Mouse (Mus musculus) heart, embryonic 14.5 days (tissue): ENCODE measurements around the gene Foxp3. TPM values are rescaled to one million over a fixed set of nuclear protein-coding genes. Genes with fewer than 3 reads are reported as not detected.

Source experiments
- ATAC-seq: fragments of 200-750 bp; cut with Nextera tagmentation; 2 replicates; pipeline ENCODE4 v1.8.0; 2017; ENCODE audit warnings: low read depth, moderate TSS enrichment; ENCODE audit not compliant: insufficient number of reproducible peaks, insufficient read depth, low FRiP score
- H3K27ac ChIP-seq, 2 experiments: fragments of 200-500 bp in 1 of 2; fragments of 300-500 bp in 1 of 2; sonication (generic) in 1 of 2; replicated peaks in 1 of 2; 2 replicates each; pipeline ENCODE4 v1.5.1; 2012 to 2014; ENCODE audit warnings: low read depth in 2 of 2, low read length in 2 of 2, control low read depth in 1 of 2, mild to moderate bottlenecking in 1 of 2, mixed read lengths in 1 of 2; ENCODE audit not compliant: control insufficient read depth in 1 of 2, insufficient read depth in 1 of 2
- H3K27me3 ChIP-seq: fragments of 300-500 bp; sonication (generic); 2 replicates; pipeline ENCODE4 v1.6.1; 2014; ENCODE audit warnings: mild to moderate bottlenecking, low read length, control low read depth; ENCODE audit not compliant: control insufficient read depth, insufficient read depth
- H3K36me3 ChIP-seq: fragments of 300-500 bp; sonication (generic); 2 replicates; pipeline ENCODE4 v1.6.1; 2014; ENCODE audit warnings: mild to moderate bottlenecking, control low read depth, low read length, mixed read lengths; ENCODE audit not compliant: control insufficient read depth, insufficient read depth
- H3K4me1 ChIP-seq, 2 experiments: fragments of 200-500 bp in 1 of 2; fragments of 300-500 bp in 1 of 2; sonication (generic) in 1 of 2; 2 replicates each; pipeline ENCODE4 v1.6.1; 2012 to 2014; ENCODE audit warnings: low read length in 2 of 2, control low read depth in 1 of 2, mixed read lengths in 1 of 2; ENCODE audit not compliant: control insufficient read depth in 2 of 2, insufficient read depth in 2 of 2
- H3K4me2 ChIP-seq: fragments of 300-500 bp; sonication (generic); 2 replicates; pipeline ENCODE4 v1.6.1; 2014; ENCODE audit warnings: mild to moderate bottlenecking, low read length
- H3K4me3 ChIP-seq, 2 experiments: fragments of 200-500 bp in 1 of 2; fragments of 300-500 bp in 1 of 2; sonication (generic) in 1 of 2; 2 replicates each; pipeline ENCODE4 v1.5.1; 2012 to 2014; ENCODE audit warnings: low read length in 2 of 2, mild to moderate bottlenecking in 2 of 2, control low read depth in 1 of 2, low read depth in 1 of 2, moderate library complexity in 1 of 2; ENCODE audit not compliant: control insufficient read depth in 1 of 2, insufficient read depth in 1 of 2
- H3K9ac ChIP-seq: fragments of 300-500 bp; sonication (generic); 2 replicates; pipeline ENCODE4 v1.6.1; 2014; ENCODE audit warnings: mild to moderate bottlenecking, low read length
- H3K9me3 ChIP-seq: fragments of 300-500 bp; sonication (generic); 2 replicates; pipeline ENCODE4 v1.6.1; 2016; ENCODE audit warnings: low read length, control low read depth; ENCODE audit not compliant: control insufficient read depth
- WGBS: fragments of 180-500 bp; shearing (Covaris S2); extraction: QIAGEN DNeasy Blood & Tissue Kit; methylation state at CpG from one replicate; pipeline ENCODE4 v1.1.7; 2014; 5-methylcytosine and 5-hydroxymethylcytosine counted together
- polyA plus RNA-seq: library from polyadenylated mRNA; unstranded; fragments of >200 nt; fragmentation: Nextera tagmentation; extraction: Ambion mirVana; gene quantifications from 2 replicates; pipeline ENCODE4 v1.2.1, GENCODE M21; 2014

Foxp3 gene
- polyA plus RNA-seq, 1 experiment from 2014 or later: not detected

- no peak overlapping the region for H3K27ac ChIP-seq
- no peak overlapping the region for H3K9ac ChIP-seq
- H3K9me3 ChIP-seq: no peaks in the 10 kb centered on the region
- H3K4me2 ChIP-seq: no peak overlapping the region
- WGBS: 83% methylated on average over 9 of the region's 9 CpGs
- no peak overlapping the region for H3K4me3 ChIP-seq
- no peaks in the 10 kb centered on the region for H3K27me3 ChIP-seq
- no peaks in the 10 kb centered on the region for H3K36me3 ChIP-seq
- ATAC-seq: no peak
- H3K4me1 ChIP-seq: peaks cover 13 to 25% of the 10 kb centered on the region in 2 experiments
Observed at GRCm38 (mm10) chrX:7571565-7572136, 1.8 kb upstream of the Foxp3 start.

GRCm38 (mm10) chrX:7572466-7572865, 978 bp upstream of the Foxp3 start:
- H3K4me3 ChIP-seq: no peak overlapping the region
- no peak for ATAC-seq

DNA sequence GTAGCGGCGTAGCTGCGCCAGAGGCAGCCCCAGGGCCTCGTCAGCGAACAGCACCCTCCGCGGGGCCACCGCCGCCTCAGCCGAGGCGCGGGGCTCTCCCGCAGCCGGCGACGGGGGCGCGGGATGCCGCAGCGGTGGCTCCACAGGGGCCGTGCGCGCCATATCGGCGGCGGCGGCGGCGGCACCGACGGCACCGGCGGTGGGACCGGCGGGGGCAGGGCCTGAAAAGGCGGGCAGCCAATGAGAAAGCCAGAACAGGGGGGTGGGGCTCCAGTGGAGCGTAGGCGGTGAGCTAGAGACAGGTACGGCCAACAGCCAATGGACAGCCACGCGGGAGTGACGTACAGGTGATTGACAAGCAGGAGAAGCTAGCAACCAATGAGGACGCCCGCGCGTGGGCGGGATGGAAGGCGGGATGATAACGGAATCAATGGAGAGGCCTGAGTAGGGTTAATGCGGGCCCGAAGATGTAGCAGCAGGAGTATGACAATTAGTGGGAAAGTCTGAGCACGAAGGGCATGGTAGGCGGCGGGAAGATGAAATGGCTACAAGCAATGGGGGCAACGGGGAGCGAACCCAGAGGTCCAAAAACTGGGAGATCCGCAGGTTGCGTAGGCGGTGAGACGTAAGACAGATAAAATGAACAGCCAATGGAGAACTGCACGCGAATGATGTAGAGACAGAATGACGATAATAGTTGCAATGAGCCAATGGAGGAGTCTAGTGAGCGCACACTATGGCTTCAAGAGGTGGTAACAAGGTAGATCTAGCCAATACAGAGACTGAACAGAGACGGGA, 842 bp downstream of the Foxp3 start, which contains the start of gene Ppp1r3f:
Ppp1r3f (minus strand) TSS at position 197 of the 798 bp plus-strand sequence.
- 17% methylated on average over 65 of the region's 65 CpGs for WGBS

More at GRCm38 (mm10) chrX:7572466-7572865, 978 bp upstream of the Foxp3 start:
- Histone ChIP-seq H3K4me2 (peak overlapping the region; percentile 64), H3K27ac (no peak overlapping the region), H3K27me3 (no peaks in the 10 kb centered on the region), H3K9ac (peak overlapping the region; percentile 11; the same call in 1 of the 2 replicates), H3K4me1 (peaks cover 11 to 25% of the 10 kb centered on the region in 2 experiments), H3K36me3 (no peaks in the 10 kb centered on the region), H3K9me3 (no peaks in the 10 kb centered on the region)
- 42% methylated on average over 10 of the region's 10 CpGs for WGBS

DNA sequence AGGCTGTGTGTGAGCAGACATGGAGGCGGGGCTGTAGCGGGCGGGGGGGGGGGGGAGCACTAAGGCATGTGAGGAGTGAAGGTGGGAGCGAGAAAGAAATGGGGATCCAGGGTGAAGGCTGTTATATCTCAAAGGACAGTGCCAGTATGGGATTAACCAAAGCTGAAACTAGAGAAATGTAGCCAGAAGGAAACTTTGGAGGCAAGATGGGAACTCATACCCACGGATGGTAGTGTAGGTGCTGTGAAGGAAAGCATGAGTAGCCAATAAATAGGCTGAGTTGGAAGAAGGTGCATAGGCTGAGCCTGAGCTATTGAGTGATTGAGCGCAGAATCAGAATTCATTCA, 1.4 kb downstream of the Foxp3 start:
- ATAC-seq: no peak
- H3K27me3 ChIP-seq: no peaks in the 10 kb centered on the region
- no peak overlapping the region for H3K27ac ChIP-seq
- H3K9me3 ChIP-seq: no peaks in the 10 kb centered on the region
- peak overlapping the region; percentile 52 to 59 for H3K4me3 ChIP-seq
- peak overlapping the region; percentile 64 for H3K4me2 ChIP-seq
- no peaks in the 10 kb centered on the region for H3K36me3 ChIP-seq
- H3K9ac ChIP-seq: no peak overlapping the region; the same call in 1 of the 2 replicates
- 26% methylated on average over 5 of the region's 6 CpGs for WGBS
- H3K4me1 ChIP-seq: peaks cover 11 to 25% of the 10 kb centered on the region in 2 experiments

More for the DNA sequence above, 842 bp downstream of the Foxp3 start, which contains the start of gene Ppp1r3f:
- H3K27ac ChIP-seq: peak within 1 kb of the TSS; percentile 55 to 80
- peak within 1 kb of the TSS; percentile 59 to 77 for H3K4me3 ChIP-seq
- H3K27me3 ChIP-seq: no peaks in the 10 kb centered on the region
- H3K9ac ChIP-seq: peak within 1 kb of the TSS; percentile 78
- peaks cover 11 to 25% of the 10 kb centered on the region in 2 experiments for H3K4me1 ChIP-seq
- peak within 1 kb of the TSS; percentile 64 for H3K4me2 ChIP-seq
- no peaks in the 10 kb centered on the region for H3K9me3 ChIP-seq
- ATAC-seq: peak; percentile 96
- H3K36me3 ChIP-seq: no peaks in the 10 kb centered on the region

- Histone ChIP-seq H3K4me1 (no peaks in the 10 kb centered on the region), H3K27ac (no peak overlapping the region), H3K27me3 (no peaks in the 10 kb centered on the region), H3K9ac (no peak overlapping the region), H3K36me3 (no peaks in the 10 kb centered on the region), H3K9me3 (no peaks in the 10 kb centered on the region), H3K4me2 (no peak overlapping the region), H3K4me3 (no peak overlapping the region)
- ATAC-seq: no peak
- 82% methylated on average over 2 of the region's 2 CpGs for WGBS
Observed at GRCm38 (mm10) chrX:7581151-7581550, 7.7 kb downstream of the Foxp3 start.

DNA sequence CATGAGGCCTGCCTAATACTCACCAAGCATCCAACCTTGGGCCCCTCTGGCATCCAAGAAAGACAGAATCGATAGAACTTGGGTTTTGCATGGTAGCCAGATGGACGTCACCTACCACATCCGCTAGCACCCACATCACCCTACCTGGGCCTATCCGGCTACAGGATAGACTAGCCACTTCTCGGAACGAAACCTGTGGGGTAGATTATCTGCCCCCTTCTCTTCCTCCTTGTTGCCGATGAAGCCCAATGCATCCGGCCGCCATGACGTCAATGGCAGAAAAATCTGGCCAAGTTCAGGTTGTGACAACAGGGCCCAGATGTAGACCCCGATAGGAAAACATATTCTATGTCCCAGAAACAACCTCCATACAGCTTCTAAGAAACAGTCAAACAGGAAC, 10.4 kb downstream of the Foxp3 start:
- ATAC-seq: no peak
- Histone ChIP-seq H3K27ac (no peak overlapping the region), H3K36me3 (no peaks in the 10 kb centered on the region), H3K9me3 (no peaks in the 10 kb centered on the region), H3K4me1 (no peaks in the 10 kb centered on the region), H3K9ac (no peak overlapping the region), H3K4me3 (no peak overlapping the region), H3K4me2 (no peak overlapping the region), H3K27me3 (no peaks in the 10 kb centered on the region)
- WGBS: 89% methylated on average over 11 of the region's 11 CpGs

GRCm38 (mm10) chrX:7586356-7586755, 12.9 kb downstream of the Foxp3 start:
- no peak overlapping the region for H3K27ac ChIP-seq
- H3K9me3 ChIP-seq: no peaks in the 10 kb centered on the region
- no peak for ATAC-seq
- 70% methylated on average over 3 of the region's 5 CpGs for WGBS
- H3K36me3 ChIP-seq: no peaks in the 10 kb centered on the region
- no peaks in the 10 kb centered on the region for H3K27me3 ChIP-seq
- H3K4me2 ChIP-seq: no peak overlapping the region
- no peaks in the 10 kb centered on the region for H3K4me1 ChIP-seq
- H3K4me3 ChIP-seq: no peak overlapping the region
- no peak overlapping the region for H3K9ac ChIP-seq
